Mouse (Mus musculus) testis, postnatal 14 days (tissue): ENCODE measurements around the gene Slc24a3.

Experiments used
- DNase-seq: peaks from one replicate; pipeline ENCODE4 v3.0.0; 2021; ENCODE audit warnings: low spot score

Gene Slc24a3

DNA sequence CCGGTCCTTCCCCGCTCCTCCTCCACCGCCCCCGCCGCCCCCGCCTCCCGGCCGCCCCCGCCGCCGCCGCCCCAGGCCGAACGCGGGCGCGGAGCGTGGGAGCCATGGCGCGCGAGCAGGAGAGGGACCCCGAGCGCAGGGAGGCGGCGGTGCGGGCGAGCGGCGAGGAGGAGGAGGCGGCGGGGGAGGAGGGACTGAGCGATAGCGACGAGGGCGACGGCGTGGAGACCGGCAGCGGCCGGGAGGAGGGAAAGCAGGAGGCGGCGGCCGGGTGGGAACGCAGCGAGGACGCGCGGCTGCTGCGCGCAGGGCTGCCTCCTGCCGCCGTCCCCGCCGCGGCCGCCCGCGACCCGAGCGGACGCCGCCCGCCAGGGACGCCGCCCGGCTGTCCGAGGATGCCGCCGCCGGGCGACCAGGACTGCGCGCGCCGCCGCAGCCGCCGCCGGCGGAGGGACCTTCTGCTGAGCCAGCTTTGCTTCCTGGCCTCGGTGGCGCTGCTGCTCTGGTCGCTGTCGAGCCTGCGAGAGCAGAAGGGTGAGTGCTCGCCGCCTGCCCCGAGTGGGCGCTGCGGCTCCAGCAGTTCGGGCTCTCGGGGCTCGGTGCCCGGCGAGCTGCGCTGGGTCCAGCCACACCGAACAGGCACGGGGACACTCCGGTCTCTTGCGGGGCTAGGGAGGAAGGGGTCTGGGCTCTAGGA, at the start of gene Slc24a3:
Gene Slc24a3, plus strand, starts transcription at position 91 of the 697 bp plus-strand sequence.
- DNase-seq: peak; percentile 74

DNA sequence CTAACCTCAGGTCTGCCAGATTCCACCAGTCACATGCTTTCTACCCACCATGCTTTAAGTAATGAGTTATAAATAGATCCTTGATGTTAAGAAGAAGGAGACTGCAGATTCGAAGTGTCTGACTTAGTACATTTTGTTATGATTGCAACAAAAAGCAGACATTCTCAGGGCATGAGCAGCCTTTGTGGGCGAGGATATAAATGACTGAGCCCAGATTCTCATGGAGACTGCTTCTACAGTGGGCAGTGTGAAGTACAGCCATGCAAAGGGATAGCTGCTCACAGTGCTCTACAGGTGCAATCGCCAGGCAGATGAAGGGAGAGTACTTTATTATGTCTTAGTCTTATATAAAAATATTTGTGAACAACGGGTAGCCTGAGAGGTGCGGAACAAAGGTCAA, 49.8 kb upstream of the Slc24a3 start:
- DNase-seq: no peak

GRCm38 (mm10) chr2:145127747-145128146, 39.8 kb upstream of the Slc24a3 start:
- no peak for DNase-seq

DNA sequence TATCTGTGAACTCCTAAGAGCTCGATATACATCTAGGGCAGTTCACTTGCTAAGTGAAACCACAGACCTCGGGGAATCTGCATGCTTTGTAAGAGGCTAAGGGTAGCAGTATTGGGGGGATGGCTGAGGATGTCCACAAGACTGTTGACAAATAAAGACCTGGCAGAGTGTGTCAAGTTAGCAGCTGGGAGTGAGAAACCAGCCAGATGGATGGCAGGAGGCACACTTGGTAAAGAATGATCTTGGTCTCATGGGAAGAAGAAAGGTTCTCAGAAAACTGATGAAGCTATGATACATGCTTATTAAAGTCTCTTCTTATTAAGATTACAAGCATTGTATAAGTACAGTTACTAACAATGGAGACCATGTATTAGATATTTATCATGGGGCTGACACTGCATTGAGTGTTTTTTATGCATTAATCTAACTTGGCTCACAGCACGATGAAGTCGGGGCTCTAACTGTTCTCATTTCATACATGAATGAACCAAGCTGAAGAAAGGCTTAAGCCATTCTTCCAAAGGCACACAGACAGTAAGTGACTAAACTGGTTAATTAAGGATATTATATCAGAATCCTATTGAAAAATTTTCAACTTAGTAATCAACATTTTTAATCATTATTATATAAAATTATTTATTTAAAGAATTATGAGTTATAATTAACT, 30.8 kb upstream of the Slc24a3 start:
- no peak for DNase-seq

- no peak for DNase-seq
These were observed 17.1 kb upstream of the Slc24a3 start for GRCm38 (mm10) chr2:145150407-145150806.

DNA sequence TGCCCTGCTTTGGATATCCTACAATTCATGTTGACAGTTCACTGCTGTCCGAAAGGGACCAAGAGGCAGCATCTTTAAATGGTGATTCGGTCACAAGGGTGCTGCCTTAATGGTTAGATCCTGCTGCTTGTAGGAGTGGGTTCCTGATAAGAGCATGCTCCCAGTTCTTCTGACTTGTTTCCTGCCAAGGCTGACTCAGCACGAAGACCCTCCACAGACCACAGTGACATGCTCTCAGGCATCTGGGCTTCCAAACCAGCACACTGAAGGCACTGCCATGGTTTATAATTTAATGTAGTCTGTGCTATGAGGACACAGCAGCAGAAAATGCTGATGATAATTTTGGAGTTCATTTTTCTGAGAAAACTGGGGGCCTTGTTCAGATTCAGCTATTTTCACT, 16.7 kb upstream of the Slc24a3 start:
- DNase-seq: no peak

- no peak for DNase-seq
These were observed 15.3 kb upstream of the Slc24a3 start for GRCm38 (mm10) chr2:145152281-145152680.

DNA sequence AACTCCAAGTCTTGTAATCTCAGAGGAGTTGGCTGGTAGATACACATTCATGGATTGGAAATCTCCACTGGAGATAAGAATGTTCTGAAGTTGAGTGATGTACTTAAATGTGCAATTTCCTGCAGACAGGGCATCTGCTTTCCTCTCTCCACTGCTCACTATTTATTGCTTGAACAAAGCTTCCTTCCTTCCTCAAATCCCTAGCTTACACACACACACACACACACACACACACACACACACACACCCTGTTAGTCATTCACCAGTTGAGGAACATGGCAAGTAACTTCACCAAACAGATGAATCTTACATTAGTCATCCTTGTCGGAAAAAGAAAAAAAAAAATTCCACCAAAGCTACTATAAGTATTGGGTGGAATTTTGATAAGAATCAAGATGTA, 8.6 kb upstream of the Slc24a3 start:
- no peak for DNase-seq

GRCm38 (mm10) chr2:145161046-145161700, 6.4 kb upstream of the Slc24a3 start:
- peak; percentile 75 for DNase-seq

DNA sequence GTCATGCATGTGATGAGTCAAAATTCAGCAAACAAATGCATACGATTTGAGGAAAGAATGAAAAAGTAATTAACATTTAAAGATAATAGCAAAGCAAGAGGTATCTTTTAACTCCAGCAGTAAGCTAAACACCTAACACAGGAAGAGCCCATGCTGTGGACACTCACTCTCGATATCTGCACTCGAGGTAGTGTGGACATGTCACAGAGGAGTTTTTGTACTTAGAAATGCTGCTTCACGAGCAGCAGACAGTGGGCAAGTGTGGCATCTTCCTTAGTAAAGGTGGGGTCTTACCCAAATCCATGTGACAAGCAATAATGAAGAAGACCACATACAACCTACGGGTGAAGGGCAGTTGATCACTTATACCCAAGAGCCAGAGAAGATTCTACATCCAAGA, 3.5 kb upstream of the Slc24a3 start:
- no peak for DNase-seq

- DNase-seq: peak; percentile 53
These were observed 3.0 kb upstream of the Slc24a3 start for GRCm38 (mm10) chr2:145164562-145164961.

- DNase-seq: no peak
These were observed 2.5 kb upstream of the Slc24a3 start for GRCm38 (mm10) chr2:145165076-145165475.

- no peak for DNase-seq
These were observed 1.7 kb upstream of the Slc24a3 start for GRCm38 (mm10) chr2:145165854-145166253.

GRCm38 (mm10) chr2:145167051-145167663, 397 bp upstream of the Slc24a3 start:
- DNase-seq: peak; percentile 65

DNA sequence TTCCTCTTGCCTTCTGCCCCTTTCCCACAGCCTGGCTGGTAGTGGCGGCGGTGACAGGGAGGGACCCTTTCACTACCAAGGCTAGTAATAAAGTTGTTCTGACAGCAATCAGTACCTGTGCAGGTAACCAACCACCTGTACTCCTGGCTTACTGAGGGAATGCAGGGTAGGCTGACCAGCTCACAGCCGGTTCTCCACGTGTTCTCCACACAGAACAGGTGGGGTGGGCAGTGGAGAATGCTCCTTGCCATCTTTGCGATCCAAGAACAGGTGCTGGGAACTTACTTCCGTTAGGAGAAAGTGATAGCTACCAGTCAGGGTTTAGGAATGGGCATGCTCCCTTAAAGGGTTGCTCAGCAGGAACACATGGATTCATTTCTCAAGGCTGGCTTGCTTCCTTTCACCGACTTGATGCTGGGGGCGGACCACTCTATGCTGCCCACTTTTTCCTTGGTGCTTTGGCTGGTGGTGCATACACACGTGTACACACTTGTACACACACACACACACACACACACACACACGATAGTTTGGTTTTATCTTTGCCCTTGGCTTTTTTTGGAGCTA, 934 bp downstream of the Slc24a3 start:
- DNase-seq: no peak

DNA sequence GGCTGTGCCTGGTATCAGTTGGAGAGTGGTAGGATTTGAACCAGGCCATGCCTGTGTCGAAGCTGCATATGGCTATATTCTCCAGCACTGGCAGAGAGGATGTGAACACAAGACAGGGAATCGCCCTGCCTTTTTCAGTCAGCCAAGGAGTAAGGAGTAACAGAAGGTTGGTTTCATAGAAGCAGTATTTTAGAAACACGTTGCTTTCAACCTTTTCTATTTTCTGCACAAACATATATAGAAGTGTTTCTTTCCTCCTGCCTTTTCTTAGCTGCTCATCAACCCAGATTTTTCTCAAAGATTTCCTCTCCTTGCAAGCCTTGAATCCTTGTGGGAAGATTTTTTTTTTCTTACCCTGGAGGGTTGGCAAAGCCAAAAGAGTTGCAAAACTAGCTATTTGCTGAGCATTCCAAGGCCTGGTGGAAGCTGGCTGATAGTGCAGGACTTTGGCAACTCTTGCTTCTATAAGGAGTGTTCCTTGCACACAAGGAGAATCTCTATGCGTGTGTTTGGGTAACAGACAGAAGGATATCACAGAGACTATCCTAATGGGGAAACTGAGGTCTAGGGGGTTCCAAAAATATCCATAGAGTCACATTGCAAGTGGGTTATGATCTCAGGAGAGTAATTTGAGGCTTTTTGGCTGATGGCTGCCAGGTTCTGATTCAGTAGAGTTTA, 5.6 kb downstream of the Slc24a3 start:
- no peak for DNase-seq

- no peak for DNase-seq
These were observed 7.5 kb downstream of the Slc24a3 start for GRCm38 (mm10) chr2:145175036-145175435.

- no peak for DNase-seq
These were observed 14.9 kb downstream of the Slc24a3 start for GRCm38 (mm10) chr2:145182410-145182809.

- DNase-seq: no peak
These were observed 21.3 kb downstream of the Slc24a3 start for GRCm38 (mm10) chr2:145188828-145189227.

DNA sequence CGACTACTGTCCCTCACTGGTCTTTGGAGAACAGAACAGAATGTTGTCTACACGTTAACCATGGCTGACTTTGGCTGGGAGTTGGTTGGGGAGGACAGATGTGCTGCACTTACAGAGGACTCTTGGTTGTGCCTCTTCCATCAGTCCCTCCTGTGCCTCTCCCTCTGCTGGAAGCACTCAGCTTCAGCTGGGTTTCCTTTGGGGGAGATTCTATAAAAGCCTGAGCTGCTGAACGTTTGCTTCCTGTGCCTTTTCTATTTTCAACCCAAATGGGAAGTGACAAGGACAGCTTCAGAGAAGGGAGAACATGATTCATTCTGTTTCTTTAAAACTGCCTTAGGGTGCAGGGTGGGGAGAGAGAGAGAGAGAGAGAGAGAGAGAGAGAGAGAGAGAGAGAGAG, 28.5 kb downstream of the Slc24a3 start:
- no peak for DNase-seq

GRCm38 (mm10) chr2:145196501-145197042, 29.0 kb downstream of the Slc24a3 start:
- DNase-seq: no peak

DNA sequence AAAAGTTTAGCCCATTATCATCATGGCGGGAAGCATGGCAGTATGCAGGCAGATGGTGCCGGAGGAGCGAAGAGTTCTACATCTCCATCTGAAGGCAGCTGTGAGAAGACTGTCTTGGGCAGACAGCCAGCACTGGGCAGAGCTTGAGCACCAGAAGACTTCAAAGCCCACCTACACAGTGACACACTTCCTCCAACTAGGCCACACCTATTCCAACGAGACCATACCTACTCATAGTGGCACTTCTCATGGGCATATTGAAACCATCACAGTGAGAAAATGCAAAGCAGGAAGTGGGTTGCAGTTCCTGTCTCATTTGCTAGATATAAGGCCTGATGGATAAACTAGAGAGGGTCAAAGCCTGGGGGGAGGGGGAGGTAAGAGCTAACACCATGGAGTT, 29.5 kb downstream of the Slc24a3 start:
- DNase-seq: no peak
